Mouse (Mus musculus) embryonic fibroblast, embryonic 13.5 days (primary cell): ENCODE results near the gene Zfp871. TPM values are rescaled to one million over a fixed set of nuclear protein-coding genes. Genes with fewer than 3 reads are reported as not detected.
"Not testable (repeated sequence)": the region's sequence is repeated elsewhere in the genome, so short reads cannot be mapped to it uniquely, and the experiment has no call there.

Experiments used
- H3K27ac ChIP-seq: 2 replicates; pipeline ENCODE4 v1.5.1; 2012; ENCODE audit warnings: low read length, control low read depth, inconsistent platforms; ENCODE audit not compliant: insufficient read depth
- H3K4me1 ChIP-seq: 2 replicates; pipeline ENCODE4 v1.6.1; 2011; ENCODE audit warnings: low read length; ENCODE audit not compliant: control insufficient read depth, insufficient read depth
- H3K4me3 ChIP-seq: 2 replicates; pipeline ENCODE4 v1.5.1; 2011; ENCODE audit warnings: mild to moderate bottlenecking, control low read depth, low read length; ENCODE audit not compliant: insufficient read depth
- CTCF ChIP-seq: IDR thresholded peaks from 2 replicates; pipeline ENCODE4 v1.5.1; 2011; ENCODE audit warnings: mild to moderate bottlenecking, control low read depth, low read length, moderate library complexity, borderline replicate concordance; ENCODE audit not compliant: insufficient read depth
- POLR2A ChIP-seq: IDR thresholded peaks from 2 replicates; pipeline ENCODE4 v1.6.1; 2011; ENCODE audit warnings: low read depth, mild to moderate bottlenecking, control low read depth, low read length, moderate library complexity
- polyA plus RNA-seq: library from polyadenylated mRNA; stranded (reverse); fragments of >200 nt; gene quantifications from 2 replicates; pipeline ENCODE4 v1.2.4, GENCODE M21; 2011; ENCODE audit warnings: low read depth; ENCODE audit not compliant: missing spikeins, insufficient read length

Zfp871 gene
- polyA plus RNA-seq, 1 experiment, result 48.5 TPM

GRCm38 (mm10) chr17:32741057-32741456 is 47.0 kb downstream of the Zfp871 start:
- TF ChIP-seq POLR2A (no peak), CTCF (no peak)
- Histone ChIP-seq H3K4me3 (no peak overlapping the region), H3K4me1 (peaks cover 2% of the 10 kb centered on the region), H3K27ac (no peak overlapping the region)

- H3K4me1 ChIP-seq, result peaks cover 2% of the 10 kb centered on the region
- H3K4me3 ChIP-seq, result no peak overlapping the region
- no peak overlapping the region for H3K27ac ChIP-seq
- no peak for TF ChIP-seq CTCF
- TF ChIP-seq POLR2A, result no peak
These were observed 49.7 kb downstream of the Zfp871 start for GRCm38 (mm10) chr17:32738406-32738805.

DNA sequence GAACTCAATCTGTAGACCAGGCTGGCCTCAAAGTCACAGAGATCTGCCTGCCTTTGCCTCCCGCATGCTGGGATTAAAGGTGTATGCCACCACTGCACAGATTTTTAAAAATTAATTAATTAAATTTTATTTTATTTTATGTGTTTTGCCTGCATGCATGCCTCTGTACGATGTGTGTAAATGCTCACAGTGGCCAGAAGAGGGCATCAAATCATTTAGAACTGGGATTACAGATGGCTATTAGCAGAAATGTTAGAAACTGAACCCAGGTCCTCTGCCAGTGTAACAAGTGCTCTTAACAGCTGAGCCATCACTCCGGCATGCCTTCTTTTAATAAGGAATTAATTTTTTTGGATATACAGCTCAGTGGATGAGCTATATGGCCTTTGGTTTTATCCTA is 59.1 kb downstream of the Zfp871 start:
- Histone ChIP-seq H3K4me3 (no peak overlapping the region), H3K4me1 (no peaks in the 10 kb centered on the region), H3K27ac (no peak overlapping the region)
- TF ChIP-seq POLR2A, result no peak
- TF ChIP-seq CTCF, result no peak

GRCm38 (mm10) chr17:32726360-32726759 is 61.7 kb downstream of the Zfp871 start:
- not testable (repeated sequence) for H3K27ac ChIP-seq, H3K4me3 ChIP-seq, H3K4me1 ChIP-seq

DNA sequence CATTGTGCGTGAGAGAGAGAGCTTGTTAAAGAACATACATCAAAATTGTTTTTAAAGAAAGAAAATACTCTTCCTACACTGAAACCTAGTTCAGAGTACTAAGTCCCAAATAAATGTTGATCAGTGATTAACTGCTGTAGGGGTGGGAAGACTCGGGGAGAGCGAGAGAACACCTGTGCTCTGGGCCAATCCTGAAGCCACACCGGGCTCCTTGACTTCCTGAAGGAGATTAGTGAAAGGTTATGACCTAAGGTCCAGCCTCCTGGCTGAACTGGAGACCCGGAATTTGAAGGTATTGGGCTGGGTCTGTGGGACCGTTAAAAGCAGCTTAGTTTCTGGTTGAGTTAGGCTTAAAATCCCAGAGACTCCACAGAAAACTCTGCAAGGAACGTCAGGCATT is 65.3 kb downstream of the Zfp871 start:
- H3K4me1 ChIP-seq, result no peaks in the 10 kb centered on the region
- no peak for TF ChIP-seq CTCF
- TF ChIP-seq POLR2A, result no peak
- H3K4me3 ChIP-seq, result no peak overlapping the region

DNA sequence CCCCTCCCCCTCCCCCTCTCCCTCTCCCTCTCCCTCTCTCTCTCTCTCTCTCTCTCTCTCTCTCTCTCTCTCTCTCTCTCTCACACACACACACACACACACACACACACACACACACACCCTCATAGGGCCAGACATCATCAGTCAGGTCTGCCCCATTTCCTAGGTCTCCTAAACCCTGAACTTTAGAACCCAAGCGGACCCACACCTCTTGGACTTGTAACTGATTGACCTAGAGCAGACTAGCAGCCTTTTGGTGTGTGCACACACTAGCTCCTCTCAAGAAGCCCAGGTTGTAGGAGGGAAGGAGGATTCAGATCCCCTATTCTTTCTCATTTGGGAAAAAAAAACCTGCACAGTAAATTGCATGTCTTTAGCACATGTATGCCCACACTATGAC is 65.9 kb downstream of the Zfp871 start:
- not testable (repeated sequence) for H3K4me1 ChIP-seq, H3K4me3 ChIP-seq, H3K27ac ChIP-seq

More for the DNA sequence above, 65.3 kb downstream of the Zfp871 start:
- no peak overlapping the region for H3K27ac ChIP-seq

Other genes with a start within 250 kb of the Zfp871 start
- gene Cyp4f37, start 167.0 kb downstream of the Zfp871 start, polyA plus RNA-seq, result not detected in 2 replicates
- not detected in 2 replicates for gene Cyp4f40, start 129.4 kb downstream of the Zfp871 start, polyA plus RNA-seq
- gene Cyp4f15, start 102.7 kb downstream of the Zfp871 start, polyA plus RNA-seq, result not detected in 2 replicates
- gene Zfp811, start 21.6 kb upstream of the Zfp871 start, polyA plus RNA-seq, result 1.6 and 2.1 TPM in 2 replicates
- gene Zfp799, start 42.0 kb upstream of the Zfp871 start, polyA plus RNA-seq, result 13.4 and 17.1 TPM in 2 replicates
- gene Zfp870, start 103.4 kb upstream of the Zfp871 start, polyA plus RNA-seq, result 9.1 and 10.7 TPM in 2 replicates
- not detected in 2 replicates for gene Cyp4f14, start 129.1 kb upstream of the Zfp871 start, polyA plus RNA-seq
- gene Cyp4f13, start 159.1 kb upstream of the Zfp871 start, polyA plus RNA-seq, result 10.0 and 14.2 TPM in 2 replicates
- gene Zfp472, start 177.5 kb upstream of the Zfp871 start, polyA plus RNA-seq, result 4.8 and 6.5 TPM in 2 replicates
- gene Zfp952, start 204.8 kb upstream of the Zfp871 start, polyA plus RNA-seq, result 10.3 and 11.3 TPM in 2 replicates
- 4.2 and 8.1 TPM in 2 replicates for gene Zfp763, start 245.1 kb upstream of the Zfp871 start, polyA plus RNA-seq